Mouse (Mus musculus) macrophage (primary cell): ENCODE data around the gene Stkld1. TPM values are rescaled to one million over a fixed set of nuclear protein-coding genes. Genes with fewer than 3 reads are reported as not detected.
A peak's percentile ranks its signal among the peaks of the same experiment; 100 is the strongest.

Experiments
- H3K27ac ChIP-seq: fragments of 350-480 bp; formaldehyde crosslinking; 2 replicates; pipeline ENCODE4 v1.9.0; 2021
- H3K36me3 ChIP-seq: fragments of 350-480 bp; formaldehyde crosslinking; 2 replicates; pipeline ENCODE4 v1.9.0; 2021; ENCODE audit errors: inconsistent target
- H3K4me3 ChIP-seq: fragments of 350-480 bp; formaldehyde crosslinking; 2 replicates; pipeline ENCODE4 v1.9.0; 2021; ENCODE audit errors: inconsistent target
- H3K79me2 ChIP-seq: fragments of 350-480 bp; formaldehyde crosslinking; 2 replicates; pipeline ENCODE4 v1.9.0; 2021; ENCODE audit errors: inconsistent target
- WGBS: methylation state at CpG from one replicate; pipeline ENCODE4 v1.1.7; 2026; ENCODE audit warnings: inconsistent platforms; ENCODE audit not compliant: missing documents; 5-methylcytosine and 5-hydroxymethylcytosine counted together
- polyA plus RNA-seq: library from polyadenylated mRNA; stranded (reverse); fragments of 250-400 nt; gene quantifications from 3 replicates; pipeline ENCODE4 v1.2.4, GENCODE M21; 2018; ENCODE audit warnings: inconsistent platforms

The Stkld1 gene
- polyA plus RNA-seq, 1 experiment from 2014 or later = 0.44 TPM

DNA sequence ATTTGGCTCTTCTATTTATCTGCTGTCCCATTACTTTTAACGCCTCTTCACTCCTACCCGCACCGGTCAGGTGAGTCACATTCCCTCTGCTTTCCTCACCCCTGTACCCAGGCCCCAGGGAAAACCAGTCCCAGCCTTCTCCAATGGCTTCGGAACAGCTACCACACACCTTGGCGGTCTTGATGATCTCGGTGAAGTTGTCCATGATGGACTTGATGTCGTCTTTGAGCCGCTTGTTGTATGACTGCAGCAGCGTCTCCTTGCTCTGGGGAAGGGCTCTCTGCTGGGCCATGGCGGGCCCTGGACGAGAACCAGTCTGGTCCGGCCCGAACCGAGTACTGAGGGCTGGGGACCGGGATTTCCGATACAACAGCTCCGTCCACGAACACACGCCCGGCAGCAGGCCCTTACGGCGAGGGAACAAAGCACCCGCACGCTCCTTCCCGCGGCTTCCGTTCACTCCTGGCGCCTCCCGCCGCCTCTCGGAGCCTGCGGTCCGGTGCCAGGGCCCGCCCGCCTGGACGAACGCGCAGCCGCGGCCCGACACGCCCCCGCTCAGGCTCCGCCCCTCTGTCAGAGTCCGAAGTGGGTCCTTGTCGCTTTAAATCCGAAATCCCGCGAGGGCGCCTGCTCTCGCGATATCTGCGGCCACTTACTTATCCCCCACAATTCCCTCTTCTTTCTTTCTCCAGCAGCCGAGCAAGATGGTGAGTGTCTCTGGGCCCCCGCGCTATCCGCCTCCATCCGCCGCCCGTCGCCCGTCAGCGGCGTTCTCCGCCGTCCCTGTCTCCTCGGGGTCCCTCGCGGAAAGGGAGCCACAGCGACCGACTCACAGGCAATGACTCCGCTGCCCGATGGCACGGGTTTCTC is 23.5 kb upstream of the Stkld1 start, which contains the start of the genes Med22 and Rpl7a:
TSS of gene Med22 (minus strand) at position 554 of the 870 bp plus-strand sequence.
TSS of gene Rpl7a (plus strand) at position 641 of the 870 bp plus-strand sequence.
- Histone ChIP-seq H3K36me3 (peaks cover 31% of the 10 kb centered on the region; the same call in 1 of the 2 replicates), H3K4me3 (peak within 1 kb of the TSS; percentile 90), H3K79me2 (peaks cover 95% of the 10 kb centered on the region), H3K27ac (peak within 1 kb of the TSS; percentile 60)
- 2% methylated on average over 66 of the region's 74 CpGs for WGBS

DNA sequence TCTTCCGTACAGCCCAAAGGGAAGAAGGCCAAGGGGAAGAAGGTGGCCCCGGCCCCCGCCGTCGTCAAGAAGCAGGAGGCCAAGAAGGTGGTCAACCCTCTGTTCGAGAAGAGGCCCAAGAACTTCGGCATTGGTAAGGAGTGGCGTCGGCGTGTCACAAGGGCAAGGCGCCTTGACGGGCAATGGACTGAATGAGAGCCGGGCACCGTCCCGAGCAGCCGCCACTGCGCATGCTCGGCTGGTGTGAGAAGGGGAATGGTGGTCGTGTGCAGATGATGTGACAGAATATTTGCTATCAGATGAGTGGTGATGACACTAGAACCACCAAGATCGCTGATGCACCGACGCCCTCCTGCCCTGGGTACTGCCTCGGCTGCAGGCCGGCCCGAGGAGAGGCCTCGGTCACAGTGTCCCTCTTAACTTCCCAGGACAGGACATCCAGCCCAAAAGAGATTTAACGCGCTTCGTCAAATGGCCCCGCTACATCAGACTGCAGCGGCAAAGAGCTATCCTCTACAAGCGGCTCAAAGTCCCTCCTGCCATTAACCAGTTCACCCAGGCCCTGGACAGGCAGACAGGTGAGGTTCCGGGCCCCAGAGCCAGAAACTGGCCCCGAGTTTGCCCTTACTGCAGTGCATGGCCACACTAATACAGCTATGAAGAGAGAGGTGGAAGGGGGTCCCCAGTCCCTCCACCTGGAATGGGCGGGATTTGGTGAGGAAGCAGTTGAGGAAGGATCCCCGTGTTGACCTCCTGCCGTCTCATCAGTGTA is 22.7 kb upstream of the Stkld1 start:
- Histone ChIP-seq H3K36me3 (peaks cover 25% of the 10 kb centered on the region; the same call in 1 of the 2 replicates), H3K4me3 (peak overlapping the region; percentile 90), H3K27ac (peak overlapping the region; percentile 60), H3K79me2 (peaks cover 94% of the 10 kb centered on the region)
- WGBS = under 1% methylated on average over 30 of the region's 37 CpGs

DNA sequence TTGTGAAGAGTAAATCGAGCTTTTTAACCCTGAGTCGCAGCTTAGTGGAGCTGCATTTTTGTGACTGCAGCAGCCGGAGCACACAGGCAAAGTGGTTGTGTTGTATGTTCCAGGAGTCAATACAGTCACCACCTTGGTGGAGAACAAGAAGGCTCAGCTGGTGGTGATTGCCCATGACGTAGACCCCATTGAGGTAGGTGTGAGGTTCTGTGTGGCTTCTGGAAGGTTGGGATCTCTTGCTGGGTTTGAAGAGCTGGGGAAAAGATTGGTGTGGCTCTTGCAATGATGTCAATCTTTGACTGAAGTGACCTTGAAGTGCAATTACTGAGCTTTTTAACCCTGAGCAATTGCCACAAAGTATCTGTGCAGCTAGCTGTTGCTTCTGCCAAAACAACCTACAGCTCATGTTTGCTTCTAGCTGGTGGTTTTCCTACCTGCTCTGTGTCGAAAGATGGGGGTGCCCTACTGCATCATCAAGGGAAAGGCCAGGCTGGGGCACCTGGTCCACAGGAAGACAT is 21.5 kb upstream of the Stkld1 start:
- peak overlapping the region; percentile 90; the same call in 1 of the 2 replicates for H3K4me3 ChIP-seq
- no peak overlapping the region for H3K27ac ChIP-seq

DNA sequence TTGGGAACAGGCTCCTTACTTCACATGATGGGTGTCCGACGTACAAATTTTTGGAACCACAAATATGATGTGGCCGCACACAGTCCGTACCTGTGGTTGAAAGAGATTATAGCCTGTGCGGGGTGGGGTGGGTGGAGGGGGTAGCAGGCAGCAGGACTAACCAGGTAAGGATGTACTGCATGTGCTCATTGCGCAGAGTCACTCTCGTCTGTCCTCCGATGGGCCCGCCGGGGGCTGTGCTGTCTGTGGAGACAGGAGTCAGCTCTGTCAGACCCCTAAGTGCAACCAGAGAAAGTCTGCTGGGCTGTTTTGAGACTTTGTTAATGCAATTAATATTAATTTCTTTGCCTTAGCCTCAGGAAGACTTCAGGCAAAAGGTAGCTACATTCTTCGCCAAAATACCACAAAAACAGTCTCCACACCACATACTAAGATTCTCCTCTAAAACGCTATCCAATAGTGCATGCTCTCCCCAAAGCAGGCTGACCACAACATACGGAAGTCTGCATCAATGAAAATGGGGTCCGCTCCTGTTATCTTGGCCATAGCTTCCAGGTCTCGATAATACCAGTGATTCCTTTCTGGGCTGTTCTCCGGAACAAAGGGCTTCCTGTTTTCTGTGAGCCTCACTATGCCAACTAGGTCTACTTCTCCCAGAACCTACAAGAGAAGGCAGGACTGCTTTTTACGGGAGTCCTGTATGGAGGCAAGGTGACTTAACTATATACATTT is 20.3 kb upstream of the Stkld1 start:
- 85% methylated on average over 15 of the region's 17 CpGs for WGBS
- peaks cover 21% of the 10 kb centered on the region; the same call in 1 of the 2 replicates for H3K36me3 ChIP-seq
- H3K79me2 ChIP-seq = peaks cover 89% of the 10 kb centered on the region
- no peak overlapping the region for H3K4me3 ChIP-seq
- H3K27ac ChIP-seq = no peak overlapping the region

More for the DNA sequence above, 21.5 kb upstream of the Stkld1 start:
- peaks cover 25% of the 10 kb centered on the region; the same call in 1 of the 2 replicates for H3K36me3 ChIP-seq
- 84% methylated on average over 4 of the region's 5 CpGs for WGBS
- peaks cover 89% of the 10 kb centered on the region for H3K79me2 ChIP-seq

DNA sequence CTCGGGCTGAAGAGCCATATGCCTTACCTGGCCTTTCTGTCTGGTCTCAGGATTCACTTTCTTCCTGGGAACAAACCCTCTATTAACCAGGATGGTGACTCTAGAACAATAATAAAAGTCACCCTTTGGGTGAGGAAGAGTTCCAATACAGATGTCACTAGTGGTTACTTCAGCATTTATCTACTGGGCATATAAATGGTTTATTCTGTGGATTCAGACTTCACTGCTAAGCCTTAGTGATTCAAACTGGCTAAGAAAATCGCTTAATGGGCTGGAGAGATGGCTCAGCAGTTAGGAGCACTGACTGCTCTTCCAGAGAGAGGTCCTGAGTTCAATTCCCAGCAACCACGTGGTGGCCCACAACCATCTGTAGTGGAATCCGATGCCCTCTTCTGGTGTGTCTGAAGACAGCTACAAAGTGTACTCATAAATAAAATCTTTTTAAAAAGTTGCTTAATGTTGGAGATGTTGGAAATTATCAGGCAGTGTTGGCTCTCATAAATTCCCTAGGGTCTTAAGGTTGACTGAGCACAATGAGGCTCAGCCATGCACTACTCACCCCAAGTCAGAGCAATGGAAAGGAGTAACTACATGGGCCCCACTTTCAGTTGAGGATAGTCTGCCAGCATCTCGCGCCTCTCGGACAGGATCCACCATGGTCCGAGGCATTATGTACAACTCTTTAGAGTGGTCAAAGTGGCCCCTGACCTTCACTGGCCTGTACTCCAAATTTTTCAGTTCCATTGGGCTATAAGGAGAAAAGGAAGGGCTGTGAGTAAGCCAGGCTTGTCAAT is 19.5 kb upstream of the Stkld1 start:
- Histone ChIP-seq H3K4me3 (no peak overlapping the region), H3K27ac (no peak overlapping the region), H3K36me3 (peaks cover 29% of the 10 kb centered on the region), H3K79me2 (peaks cover 89% of the 10 kb centered on the region)
- WGBS = 94% methylated on average over 8 of the region's 8 CpGs

DNA sequence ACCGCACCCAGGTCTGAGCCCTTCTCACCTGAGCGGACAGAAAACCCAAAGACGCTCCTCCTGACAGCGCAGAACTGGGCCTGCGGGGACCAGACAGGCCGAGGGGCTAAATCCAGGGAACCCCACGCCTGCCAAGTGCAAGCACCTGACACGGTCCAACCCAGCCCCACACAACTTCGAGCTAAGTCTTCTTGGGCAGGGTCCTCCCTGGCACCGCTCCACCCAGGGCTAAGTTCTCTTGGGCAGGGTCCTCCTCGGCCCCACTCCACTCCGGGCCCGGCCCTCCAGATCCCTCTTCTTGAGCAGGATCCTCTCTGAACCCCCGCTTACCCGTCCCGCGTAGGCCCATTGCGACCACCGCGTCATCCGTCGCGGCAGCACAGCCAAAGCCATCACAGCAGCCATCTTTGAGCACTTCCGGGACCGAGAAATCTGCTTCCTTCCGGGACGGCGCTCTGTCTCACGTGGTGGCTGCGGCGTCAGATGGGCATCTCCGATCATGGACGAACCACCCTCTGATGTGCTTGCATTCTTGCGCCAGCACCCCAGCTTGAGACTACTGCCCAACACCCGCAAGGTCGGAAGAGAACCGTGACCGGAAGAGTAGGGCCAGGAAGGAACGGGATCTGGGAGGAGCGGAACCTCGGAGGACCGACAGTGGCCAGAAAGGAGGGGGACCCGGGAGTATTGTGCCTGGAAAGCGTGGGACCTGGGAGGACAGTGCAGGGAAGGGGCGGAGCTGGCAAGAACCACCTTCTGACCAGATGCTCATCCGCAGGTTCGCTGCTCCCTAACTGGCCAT is 17.7 kb upstream of the Stkld1 start, which contains the start of the genes Surf2 and Surf1:
TSS of gene Surf2 (plus strand) at position 441 of the 802 bp plus-strand sequence.
TSS of gene Surf1 (minus strand) at position 604 of the 802 bp plus-strand sequence.
- Histone ChIP-seq H3K4me3 (peak within 1 kb of the TSS; percentile 99), H3K79me2 (peaks cover 94% of the 10 kb centered on the region), H3K27ac (peak within 1 kb of the TSS; percentile 85), H3K36me3 (peaks cover 46% of the 10 kb centered on the region)
- 2% methylated on average over 47 of the region's 47 CpGs for WGBS

DNA sequence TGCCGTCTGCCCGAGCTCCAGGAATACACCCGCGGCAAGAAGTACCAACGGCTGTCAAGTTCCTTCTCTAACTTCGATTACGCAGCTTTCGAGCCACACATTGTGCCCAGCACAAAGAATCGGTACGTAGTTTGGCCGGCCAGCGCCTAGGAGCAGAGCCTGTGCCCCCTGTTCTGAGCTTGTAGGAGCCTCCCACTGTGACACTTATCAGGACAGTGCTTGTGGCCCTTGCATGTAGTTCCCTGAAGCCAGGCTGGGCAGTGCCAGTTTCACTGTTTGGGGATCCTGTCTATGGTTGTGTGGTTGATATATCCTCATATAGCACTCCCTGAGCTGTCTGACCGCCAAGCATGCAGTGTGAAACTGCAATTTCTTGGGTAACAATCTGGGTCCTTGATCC is 17.1 kb upstream of the Stkld1 start:
- H3K36me3 ChIP-seq = peaks cover 53% of the 10 kb centered on the region

DNA sequence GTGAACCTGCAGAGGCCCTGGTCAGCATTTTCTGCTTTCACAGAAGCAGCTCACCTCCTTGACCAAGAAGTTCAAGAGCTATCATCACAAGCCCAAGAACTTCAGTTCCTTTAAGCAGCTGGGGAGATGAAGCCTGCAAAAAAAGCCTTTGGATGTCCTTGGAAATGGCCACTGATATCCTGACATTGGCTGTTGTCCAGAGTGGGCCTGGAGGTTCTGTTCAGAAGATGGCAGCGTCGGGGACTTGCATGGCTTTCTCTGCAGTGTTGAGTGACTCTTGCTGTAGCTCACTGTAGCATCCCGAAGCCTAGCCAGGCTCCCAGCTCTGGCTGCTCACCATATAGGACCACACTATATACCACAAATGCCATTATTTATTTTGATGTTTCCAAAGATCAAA is 14.2 kb upstream of the Stkld1 start:
- H3K36me3 ChIP-seq = peaks cover 65% of the 10 kb centered on the region
- H3K4me3 ChIP-seq = no peak overlapping the region
- peaks cover 84% of the 10 kb centered on the region for H3K79me2 ChIP-seq
- no peak overlapping the region for H3K27ac ChIP-seq
- WGBS = 96% methylated on average over 3 of the region's 3 CpGs

More for the DNA sequence above, 17.1 kb upstream of the Stkld1 start:
- Histone ChIP-seq H3K27ac (peak overlapping the region; percentile 85), H3K4me3 (peak overlapping the region; percentile 99), H3K79me2 (peaks cover 88% of the 10 kb centered on the region)
- WGBS = 1% methylated on average over 13 of the region's 13 CpGs

DNA sequence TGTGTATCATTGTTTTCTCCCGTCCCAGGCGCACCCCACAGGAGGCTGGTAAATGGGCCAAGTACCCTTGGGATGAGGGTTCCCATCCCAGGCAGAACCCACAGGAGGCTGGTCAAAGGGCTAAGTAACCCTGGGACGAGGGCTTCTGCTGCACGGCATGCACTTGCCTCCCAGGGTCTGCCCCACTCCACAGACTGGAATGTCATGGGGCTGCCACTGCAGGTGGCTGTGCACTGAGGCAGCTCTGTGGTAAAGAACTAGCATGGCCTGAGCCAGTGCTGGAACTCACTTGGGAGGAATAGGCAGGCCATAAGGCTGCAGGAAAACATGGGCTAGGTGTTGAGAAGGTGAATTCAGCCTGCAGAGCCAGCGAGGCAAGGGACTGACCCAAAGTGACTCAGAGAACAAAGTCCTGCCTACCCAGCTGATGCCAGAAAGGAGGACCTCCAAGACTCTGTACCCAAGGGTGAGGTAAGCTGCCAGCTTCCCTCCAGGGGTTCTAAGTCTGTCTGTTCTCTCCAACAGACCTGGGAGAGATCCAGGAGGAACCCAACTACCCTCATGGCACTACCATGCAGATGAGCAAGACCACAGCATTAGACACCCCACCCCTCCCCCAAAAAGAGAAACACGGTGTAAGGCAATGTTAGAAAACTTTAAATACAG is 13.5 kb upstream of the Stkld1 start:
- WGBS = 91% methylated on average over 6 of the region's 6 CpGs
- Histone ChIP-seq H3K27ac (no peak overlapping the region), H3K36me3 (peaks cover 72% of the 10 kb centered on the region), H3K79me2 (peaks cover 84% of the 10 kb centered on the region), H3K4me3 (no peak overlapping the region)

DNA sequence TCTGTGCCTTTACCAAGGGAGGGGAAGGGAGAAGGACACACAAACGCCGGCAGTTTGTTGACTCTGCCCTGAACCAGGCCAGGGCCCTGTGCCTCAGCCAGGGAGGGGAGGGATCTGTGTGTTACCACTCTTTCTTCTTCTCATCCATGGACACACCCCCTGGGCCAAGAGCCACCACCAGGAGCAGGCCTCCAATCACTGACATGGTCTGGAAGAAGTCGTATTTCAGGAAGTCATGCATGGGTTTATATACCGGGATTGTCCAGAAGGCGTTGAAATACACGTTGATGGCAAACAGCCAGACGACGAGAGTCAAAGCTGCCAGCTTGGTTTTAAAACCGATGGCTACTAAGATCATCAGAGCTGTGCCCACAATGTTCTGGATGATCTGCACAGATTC is 12.1 kb upstream of the Stkld1 start:
- no peak overlapping the region for H3K27ac ChIP-seq
- peaks cover 86% of the 10 kb centered on the region for H3K36me3 ChIP-seq
- no peak overlapping the region for H3K4me3 ChIP-seq
- WGBS = 80% methylated on average over 7 of the region's 9 CpGs
- peaks cover 90% of the 10 kb centered on the region for H3K79me2 ChIP-seq

DNA sequence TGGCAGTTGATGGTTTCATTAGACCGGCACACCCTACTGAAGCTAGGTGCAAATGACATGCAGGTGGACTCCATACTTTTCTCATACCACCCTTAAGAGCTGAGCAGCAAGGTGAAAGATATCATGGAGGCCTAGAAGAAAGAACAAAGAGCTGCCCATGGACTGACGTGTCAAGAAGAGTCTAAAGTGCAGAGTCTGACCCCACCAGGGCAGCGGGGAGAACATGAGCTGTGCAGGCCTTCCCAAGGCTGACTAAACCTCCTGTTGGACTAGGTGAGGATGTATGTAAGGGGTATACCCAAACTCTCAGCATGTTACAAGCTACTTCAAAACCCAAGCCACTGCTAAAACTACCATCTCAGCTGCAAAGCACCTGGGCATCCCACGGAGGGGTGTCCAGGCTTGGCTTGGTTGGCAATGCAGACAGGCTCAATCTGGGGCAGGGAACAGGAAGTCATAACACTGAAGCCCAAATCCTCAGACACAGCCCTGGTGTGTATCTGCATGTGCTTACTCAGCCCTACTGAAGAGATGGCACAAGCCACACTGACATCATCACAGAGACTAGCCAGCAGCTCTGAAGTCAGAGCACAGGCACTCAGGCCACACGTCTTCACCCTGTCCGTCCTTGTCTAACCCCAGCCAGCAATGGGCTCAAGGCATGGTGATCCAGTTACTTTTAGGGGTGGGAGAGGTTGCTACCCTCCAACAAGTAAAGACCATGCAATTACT is 5.9 kb upstream of the Stkld1 start:
- Histone ChIP-seq H3K79me2 (peaks cover 100% of the 10 kb centered on the region), H3K4me3 (no peak overlapping the region), H3K27ac (peak overlapping the region; percentile 30), H3K36me3 (peaks cover 48% of the 10 kb centered on the region)
- 87% methylated on average over 6 of the region's 6 CpGs for WGBS

DNA sequence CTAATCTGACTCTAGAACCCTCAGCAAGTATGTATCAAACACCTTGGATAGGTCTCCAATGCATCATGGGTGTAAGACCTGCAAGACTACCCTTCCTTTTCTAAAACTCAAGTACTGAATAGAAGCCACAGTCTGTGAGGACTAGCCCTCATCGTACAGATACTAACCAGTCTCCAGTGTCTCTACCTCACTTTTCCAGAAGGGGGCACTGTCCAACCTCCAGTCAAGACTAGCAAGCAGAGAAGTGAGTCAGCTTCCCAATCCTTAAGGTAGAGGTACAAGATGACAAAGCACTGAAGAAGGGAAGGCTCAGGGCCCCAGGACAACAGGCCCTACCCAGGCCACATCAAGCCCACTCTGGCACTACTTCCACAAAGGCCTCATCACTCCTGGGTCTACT is 3.5 kb upstream of the Stkld1 start:
- 22% methylated on average over 1 of the region's 1 CpGs for WGBS
- H3K27ac ChIP-seq = no peak overlapping the region
- peaks cover 23% of the 10 kb centered on the region for H3K36me3 ChIP-seq
- peaks cover 75% of the 10 kb centered on the region for H3K79me2 ChIP-seq
- no peak overlapping the region for H3K4me3 ChIP-seq
